Mouse (Mus musculus) MEL (cell line): ENCODE data around the gene Hist2h3b.

Experiments
- CTCF ChIP-seq, 3 experiments: IDR thresholded peaks in 2 of 3; conservative IDR thresholded peaks in 1 of 3; 2 replicates each; pipeline ENCODE4 v1.5.1; 2011 to 2012; ENCODE audit warnings: low read length in 3 of 3, low read depth in 2 of 3, mild to moderate bottlenecking in 2 of 3, improper control_type of control experiment in 1 of 3, inconsistent platforms in 1 of 3, mixed read lengths in 1 of 3, moderate library complexity in 1 of 3; ENCODE audit not compliant: control insufficient read depth in 1 of 3, insufficient read depth in 1 of 3, poor library complexity in 1 of 3, severe bottlenecking in 1 of 3
- MAFK ChIP-seq: IDR thresholded peaks from 2 replicates; pipeline ENCODE4 v1.6.1; 2011; ENCODE audit warnings: low read depth, mild to moderate bottlenecking, low read length, improper control_type of control experiment, borderline replicate concordance
- MXI1 ChIP-seq: IDR thresholded peaks from 2 replicates; pipeline ENCODE4 v1.6.1; 2011; ENCODE audit warnings: mild to moderate bottlenecking, low read depth, low read length, improper control_type of control experiment

GRCm38 (mm10) chr3:96235836-96236235 is 32.6 kb upstream of the Hist2h3b start:
- TF ChIP-seq MXI1 = no peak
- TF ChIP-seq CTCF (IDR thresholded peaks at IDR 0.05 in 2 of 3, conservative IDR thresholded peaks at IDR 0.05 in 1 of 3; ENCODE audit: control insufficient read depth in 1 of 3, insufficient read depth in 1 of 3, low read depth in 2 of 3, low read length in 3 of 3, poor library complexity in 1 of 3, severe bottlenecking in 1 of 3) = no peak
- TF ChIP-seq MAFK = no peak
